Mouse (Mus musculus) liver, postnatal 0 days (tissue): ENCODE data around the gene Zfp775. TPM values are rescaled to one million over a fixed set of nuclear protein-coding genes. Genes with fewer than 3 reads are reported as not detected.
A peak's percentile ranks its signal among the peaks of the same experiment; 100 is the strongest.

Experiments
- ATAC-seq: fragments of 200-750 bp; cut with Nextera tagmentation; 2 replicates; pipeline ENCODE4 v1.8.0; 2017; ENCODE audit warnings: mild to moderate bottlenecking, moderate library complexity
- DNase-seq: peaks from one replicate; pipeline ENCODE4 v3.0.0-alpha.2; 2016
- H3K27ac ChIP-seq: fragments of 300-500 bp; sonication (generic); 2 replicates; pipeline ENCODE4 v1.5.1; 2014; ENCODE audit warnings: antibody characterized with exemption, moderate library complexity, mild to moderate bottlenecking, low read depth
- H3K27me3 ChIP-seq: fragments of 300-500 bp; sonication (generic); 2 replicates; pipeline ENCODE4 v1.6.1; 2014; ENCODE audit warnings: low read length, control low read depth, mixed read lengths; ENCODE audit not compliant: insufficient read depth
- H3K36me3 ChIP-seq: fragments of 300-500 bp; sonication (generic); replicated peaks from 2 replicates; pipeline ENCODE4 v1.6.1; 2014; ENCODE audit warnings: mild to moderate bottlenecking, control low read depth, low read length, moderate library complexity, mixed read lengths; ENCODE audit not compliant: insufficient read depth
- H3K4me1 ChIP-seq: fragments of 300-500 bp; sonication (generic); 2 replicates; pipeline ENCODE4 v1.6.1; 2014; ENCODE audit warnings: antibody characterized with exemption, mild to moderate bottlenecking, control low read depth; ENCODE audit not compliant: insufficient read depth
- H3K4me2 ChIP-seq: fragments of 300-500 bp; sonication (generic); 2 replicates; pipeline ENCODE4 v1.6.1; 2014; ENCODE audit warnings: low read depth, mild to moderate bottlenecking, low read length, moderate library complexity, mixed read lengths
- H3K4me3 ChIP-seq: fragments of 300-500 bp; sonication (generic); 2 replicates; pipeline ENCODE4 v1.5.1; 2014; ENCODE audit warnings: low read depth, low read length
- H3K9ac ChIP-seq: fragments of 300-500 bp; sonication (generic); replicated peaks from 2 replicates; pipeline ENCODE4 v1.6.1; 2014; ENCODE audit warnings: mild to moderate bottlenecking, moderate library complexity
- H3K9me3 ChIP-seq: fragments of 300-500 bp; sonication (generic); 2 replicates; pipeline ENCODE4 v1.6.1; 2016; ENCODE audit warnings: mild to moderate bottlenecking, control low read depth, low read length, mixed read lengths
- CTCF ChIP-seq: sonication (generic); IDR thresholded peaks from 2 replicates; pipeline ENCODE4 v1.5.1; 2016; ENCODE audit warnings: antibody characterized with exemption, low read depth
- EP300 ChIP-seq: IDR thresholded peaks from 2 replicates; pipeline ENCODE4 v1.6.1; 2016; ENCODE audit warnings: antibody characterized with exemption, low read depth, mild to moderate bottlenecking
- WGBS: fragments of 180-500 bp; shearing (Covaris S2); extraction: QIAGEN DNeasy Blood & Tissue Kit; methylation state at CpG from one replicate; pipeline ENCODE4 v1.1.7; 2014; ENCODE audit not compliant: insufficient replicate concordance; 5-methylcytosine and 5-hydroxymethylcytosine counted together
- polyA plus RNA-seq: library from polyadenylated mRNA; unstranded; fragments of >200 nt; fragmentation: Nextera tagmentation; extraction: Ambion mirVana; gene quantifications from 2 replicates; pipeline ENCODE4 v1.2.1, GENCODE M21; 2015

Gene Zfp775
- polyA plus RNA-seq = 0.93 and 1.8 TPM in 2 replicates

GRCm38 (mm10) chr6:48601271-48602079, at the start of gene Zfp775:
Gene Zfp775, plus strand, starts transcription at chr6:48602063.
- H3K4me2 ChIP-seq = peak within 1 kb of the TSS; percentile 88
- DNase-seq (peak; percentile 95), ATAC-seq (peak; percentile 98)
- H3K27me3 ChIP-seq = no peaks in the 10 kb centered on the region
- peaks cover 22% of the 10 kb centered on the region for H3K36me3 ChIP-seq
- peak within 1 kb of the TSS; percentile 64 for H3K4me3 ChIP-seq
- 5% methylated on average over 42 of the region's 42 CpGs for WGBS
- H3K4me1 ChIP-seq = peaks cover 17% of the 10 kb centered on the region
- TF ChIP-seq CTCF = no peak
- peak; percentile 60; the same call in 1 of the 2 replicates for TF ChIP-seq EP300
- H3K27ac ChIP-seq = peak within 1 kb of the TSS; percentile 91
- no peaks in the 10 kb centered on the region for H3K9me3 ChIP-seq
- H3K9ac ChIP-seq = peak within 1 kb of the TSS; percentile 65

DNA sequence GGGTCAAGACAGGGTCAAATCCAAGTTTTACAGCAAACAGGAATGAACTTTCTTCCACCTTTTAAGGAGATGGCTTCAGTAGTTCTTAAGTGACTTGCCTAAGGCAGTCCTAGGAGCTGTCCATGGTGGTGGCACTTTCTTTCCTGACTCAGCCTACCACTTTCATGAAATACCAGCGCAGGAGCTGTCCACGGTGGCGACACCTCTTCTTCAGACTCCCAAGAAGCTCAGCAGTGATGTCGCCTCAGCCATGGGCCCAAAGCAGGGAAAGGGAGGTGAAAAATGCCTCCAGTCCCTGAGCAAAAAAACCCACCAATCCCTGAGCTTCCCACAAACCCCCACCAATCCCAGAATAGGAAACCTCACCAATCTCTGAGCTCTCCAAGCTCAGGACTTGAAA, 48.9 kb upstream of the Zfp775 start:
- Histone ChIP-seq H3K36me3 (no peaks in the 10 kb centered on the region), H3K9ac (no peak overlapping the region), H3K4me3 (no peak overlapping the region), H3K27ac (no peak overlapping the region), H3K4me2 (no peak overlapping the region), H3K27me3 (no peaks in the 10 kb centered on the region), H3K4me1 (peaks cover 20% of the 10 kb centered on the region), H3K9me3 (no peaks in the 10 kb centered on the region)
- DNase-seq (peak; percentile 47), ATAC-seq (no peak)
- no peak for TF ChIP-seq CTCF
- no peak for TF ChIP-seq EP300
- 50% methylated on average over 4 of the region's 4 CpGs for WGBS

DNA sequence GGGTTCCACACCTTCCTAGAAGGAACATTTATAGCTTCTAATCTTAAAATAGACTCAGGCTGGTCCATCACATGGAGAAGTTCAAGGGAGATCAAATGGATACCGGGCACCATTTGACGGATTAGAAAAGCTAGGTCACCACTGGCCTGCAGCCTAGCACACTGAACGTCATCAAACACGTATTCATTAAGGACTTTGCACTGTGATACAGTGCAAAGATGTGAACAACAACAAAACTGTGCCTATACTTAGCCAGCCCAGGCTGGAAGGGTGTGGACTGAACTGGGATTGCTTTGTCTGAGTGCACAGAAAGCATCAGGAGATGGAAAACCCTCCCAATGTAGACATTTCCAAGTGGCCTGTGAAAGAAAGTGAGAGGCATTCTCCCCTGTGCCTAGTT, 48.0 kb upstream of the Zfp775 start:
- TF ChIP-seq EP300 = no peak
- TF ChIP-seq CTCF = no peak
- peak overlapping the region; percentile 56; the same call in 1 of the 2 replicates for H3K4me3 ChIP-seq
- ATAC-seq (peak; percentile 40), DNase-seq (no peak)
- no peaks in the 10 kb centered on the region for H3K27me3 ChIP-seq
- H3K4me2 ChIP-seq = peak overlapping the region; percentile 76
- no peaks in the 10 kb centered on the region for H3K36me3 ChIP-seq
- no peaks in the 10 kb centered on the region for H3K9me3 ChIP-seq
- H3K4me1 ChIP-seq = peaks cover 16% of the 10 kb centered on the region
- H3K9ac ChIP-seq = peak overlapping the region; percentile 65
- WGBS = 78% methylated on average over 4 of the region's 4 CpGs
- H3K27ac ChIP-seq = peak overlapping the region; percentile 96

DNA sequence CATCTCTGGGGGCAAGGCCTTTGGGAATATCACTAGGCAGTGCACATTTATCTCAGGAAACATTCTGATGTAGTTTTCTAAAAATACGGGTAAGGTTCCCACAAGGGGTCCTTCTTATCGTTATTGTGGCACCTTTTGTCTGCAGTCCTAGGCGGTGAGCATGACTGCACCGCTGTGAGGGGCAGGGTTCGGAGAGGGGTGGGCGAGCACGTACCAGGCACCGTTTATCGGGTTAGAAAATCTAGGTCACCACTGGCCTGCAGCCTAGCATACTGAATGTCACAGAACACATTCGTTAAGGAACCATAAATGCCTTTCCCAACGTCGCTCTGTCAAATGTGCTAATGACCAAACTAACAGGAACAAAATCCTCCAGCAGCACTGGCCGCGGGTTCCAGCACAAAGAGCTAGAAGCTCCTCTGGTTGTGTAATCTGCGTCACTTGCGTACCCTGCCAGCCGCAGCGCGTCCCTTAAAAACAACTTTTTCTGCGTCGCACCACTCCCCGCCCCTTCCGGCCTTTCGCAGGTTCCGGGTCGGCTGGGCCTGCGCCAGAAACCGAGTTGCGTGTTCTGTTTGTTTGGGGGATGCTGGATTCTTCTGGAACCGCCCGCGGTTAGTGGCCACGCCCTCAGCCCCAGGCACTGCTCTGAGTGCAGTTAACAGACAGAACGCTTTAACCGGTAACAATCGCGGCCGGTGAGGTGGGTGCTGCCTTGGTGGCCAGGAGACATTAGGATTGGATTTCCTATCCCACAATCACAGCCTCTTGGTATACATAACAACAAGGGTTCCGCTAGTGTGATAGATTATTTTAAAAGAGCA, 47.4 kb upstream of the Zfp775 start, which contains the start of gene Lrrc61:
Gene Lrrc61, plus strand, starts transcription at position 517 of the 824 bp plus-strand sequence.
- peak; percentile 95 for DNase-seq

GRCm38 (mm10) chr6:48555104-48555890, 46.6 kb upstream of the Zfp775 start:
- peak; percentile 48 for DNase-seq
- Histone ChIP-seq H3K4me2 (peak overlapping the region; percentile 76), H3K27me3 (no peaks in the 10 kb centered on the region), H3K9me3 (no peaks in the 10 kb centered on the region), H3K4me3 (peak overlapping the region; percentile 56), H3K4me1 (peaks cover 16% of the 10 kb centered on the region), H3K36me3 (no peaks in the 10 kb centered on the region), H3K27ac (peak overlapping the region; percentile 96), H3K9ac (peak overlapping the region; percentile 65)
- no peak for TF ChIP-seq EP300
- 31% methylated on average over 14 of the region's 14 CpGs for WGBS
- ATAC-seq = peak; percentile 73

More for the DNA sequence above, 47.4 kb upstream of the Zfp775 start, which contains the start of gene Lrrc61:
- Histone ChIP-seq H3K9ac (peak within 1 kb of the TSS; percentile 65), H3K4me1 (peaks cover 16% of the 10 kb centered on the region), H3K4me3 (peak within 1 kb of the TSS; percentile 56), H3K27ac (peak within 1 kb of the TSS; percentile 96), H3K36me3 (no peaks in the 10 kb centered on the region), H3K4me2 (peak within 1 kb of the TSS; percentile 76), H3K9me3 (no peaks in the 10 kb centered on the region), H3K27me3 (no peaks in the 10 kb centered on the region)
- TF ChIP-seq EP300 = peak; percentile 78
- no peak for TF ChIP-seq CTCF
- peak; percentile 95 for ATAC-seq
- under 1% methylated on average over 39 of the region's 39 CpGs for WGBS

DNA sequence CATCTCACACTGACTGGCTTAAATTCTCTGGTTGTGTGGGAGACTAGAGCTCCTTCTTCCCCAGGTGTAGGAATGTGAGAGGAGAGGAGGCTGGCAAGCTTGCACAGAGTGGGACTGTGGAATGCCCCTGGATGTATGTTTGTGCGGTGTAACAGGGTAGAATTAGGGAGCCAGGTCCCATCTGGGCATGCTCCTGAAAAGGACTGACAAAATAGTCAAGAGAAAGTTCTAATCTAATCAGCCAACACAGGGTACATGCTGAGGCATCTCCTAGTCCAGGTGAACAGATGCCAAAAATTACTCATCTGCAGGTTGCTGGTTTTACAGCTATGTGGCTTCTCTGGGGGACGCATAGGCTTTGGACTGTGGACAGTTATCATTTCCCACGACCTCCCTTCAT, 45.9 kb upstream of the Zfp775 start:
- TF ChIP-seq CTCF = no peak
- no peak for TF ChIP-seq EP300
- Histone ChIP-seq H3K27ac (no peak overlapping the region), H3K4me1 (peaks cover 16% of the 10 kb centered on the region), H3K9me3 (no peaks in the 10 kb centered on the region), H3K36me3 (no peaks in the 10 kb centered on the region), H3K9ac (no peak overlapping the region), H3K4me2 (no peak overlapping the region), H3K27me3 (no peaks in the 10 kb centered on the region), H3K4me3 (no peak overlapping the region)
- WGBS = 85% methylated on average over 3 of the region's 3 CpGs
- ATAC-seq (no peak), DNase-seq (no peak)
